Mouse (Mus musculus): ENCODE results near the gene Ascl5. TPM values are rescaled to one million over a fixed set of nuclear protein-coding genes. Genes with fewer than 3 reads are reported as not detected.

Gene Ascl5
- polyA plus RNA-seq, 1 experiment from 2014 or later = not detected

DNA sequence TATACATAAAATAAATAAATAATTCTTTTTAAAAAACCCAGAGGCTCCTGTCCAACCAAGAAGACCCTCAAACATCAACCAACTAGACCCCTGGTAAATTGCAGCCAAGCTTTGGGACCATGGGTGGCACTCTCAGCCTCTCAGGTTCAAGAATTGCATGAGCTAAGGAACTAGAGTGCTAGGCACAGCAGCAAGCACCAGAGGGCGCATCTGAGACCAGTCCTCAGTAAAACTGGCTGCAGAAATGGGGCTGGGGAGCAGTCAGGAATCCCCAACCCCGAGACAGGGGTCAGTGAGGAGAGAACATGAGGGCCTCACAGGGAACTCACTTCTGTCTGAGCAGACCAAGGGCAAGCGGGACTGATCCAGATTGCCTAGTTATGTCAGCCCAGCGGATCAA lies 4.8 kb upstream of the Ascl5 start:
- ATAC-seq = no peak
- Histone ChIP-seq H3K4me2 (ENCODE audit: low read length) (no peak overlapping the region), H3K4me3 (ENCODE audit: low read depth, low read length) (no peak overlapping the region), H3K36me3 (ENCODE audit: control insufficient read depth, insufficient read depth, low read length) (no peaks in the 10 kb centered on the region), H3K4me1 (ENCODE audit: control insufficient read depth, insufficient read depth, low read length) (peaks cover 7% of the 10 kb centered on the region), H3K27me3 (ENCODE audit: control insufficient read depth, insufficient read depth, low read depth, low read length) (peaks cover 11% of the 10 kb centered on the region), H3K9ac (ENCODE audit: low read depth, low read length) (no peak overlapping the region), H3K27ac (ENCODE audit: low read length) (no peak overlapping the region), H3K9me3 (replicated peaks; ENCODE audit: control insufficient read depth, low read length, poor library complexity, severe bottlenecking) (no peaks in the 10 kb centered on the region)
- 9% methylated on average over 4 of the region's 4 CpGs for WGBS

DNA sequence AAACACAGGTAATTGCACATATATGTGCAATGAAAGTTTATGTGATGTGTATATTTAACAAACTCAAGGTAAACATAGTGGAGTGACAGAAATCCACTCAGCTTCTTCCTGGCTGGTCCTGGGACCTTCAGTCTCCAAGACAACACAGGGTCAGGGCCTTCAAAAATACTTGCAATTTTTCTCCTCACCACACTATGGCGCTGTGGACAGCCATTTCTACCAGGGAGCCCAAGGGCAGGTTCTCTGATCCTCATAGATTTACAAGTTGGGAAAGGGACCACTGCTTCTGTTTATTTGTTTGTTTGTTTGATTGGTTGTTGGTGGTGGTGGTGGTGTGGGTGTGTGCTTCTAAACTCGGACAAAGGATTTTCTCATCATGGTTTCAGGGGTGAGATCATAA lies 3.2 kb upstream of the Ascl5 start:
- Histone ChIP-seq H3K4me1 (ENCODE audit: control insufficient read depth, insufficient read depth, low read length) (peaks cover 5% of the 10 kb centered on the region; the same call in 1 of the 2 replicates), H3K4me2 (ENCODE audit: low read length) (no peak overlapping the region), H3K9ac (ENCODE audit: low read depth, low read length) (no peak overlapping the region), H3K9me3 (replicated peaks; ENCODE audit: control insufficient read depth, low read length, poor library complexity, severe bottlenecking) (no peaks in the 10 kb centered on the region), H3K27me3 (ENCODE audit: control insufficient read depth, insufficient read depth, low read depth, low read length) (peaks cover 11% of the 10 kb centered on the region), H3K4me3 (ENCODE audit: low read depth, low read length) (no peak overlapping the region), H3K36me3 (ENCODE audit: control insufficient read depth, insufficient read depth, low read length) (no peaks in the 10 kb centered on the region), H3K27ac (ENCODE audit: low read length) (no peak overlapping the region)
- WGBS = 5% methylated on average over 2 of the region's 2 CpGs
- ATAC-seq = no peak

DNA sequence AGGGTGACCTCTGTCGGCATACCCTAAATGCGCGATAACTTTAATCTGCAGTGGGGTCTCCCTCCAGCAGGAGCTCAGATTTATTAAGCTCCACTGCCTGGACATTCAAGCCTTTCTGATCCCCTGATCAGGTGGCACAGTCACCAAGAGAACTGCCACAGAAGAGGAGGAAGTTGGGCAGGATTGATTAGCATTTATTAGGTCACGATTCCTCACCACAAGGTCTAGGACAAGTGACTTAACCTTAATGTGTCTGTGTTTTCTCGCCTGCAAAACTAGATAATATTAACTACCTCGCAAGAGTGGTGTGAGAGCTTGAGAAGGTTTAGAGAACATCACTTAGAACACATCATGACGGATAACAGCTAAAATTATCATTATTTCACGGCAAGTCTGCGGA lies 2.7 kb upstream of the Ascl5 start:
- Histone ChIP-seq H3K9ac (ENCODE audit: low read depth, low read length) (no peak overlapping the region), H3K4me1 (ENCODE audit: control insufficient read depth, insufficient read depth, low read length) (peaks cover 5% of the 10 kb centered on the region; the same call in 1 of the 2 replicates), H3K4me3 (ENCODE audit: low read depth, low read length) (no peak overlapping the region), H3K36me3 (ENCODE audit: control insufficient read depth, insufficient read depth, low read length) (no peaks in the 10 kb centered on the region), H3K9me3 (replicated peaks; ENCODE audit: control insufficient read depth, low read length, poor library complexity, severe bottlenecking) (no peaks in the 10 kb centered on the region), H3K27me3 (ENCODE audit: control insufficient read depth, insufficient read depth, low read depth, low read length) (peaks cover 13% of the 10 kb centered on the region), H3K4me2 (ENCODE audit: low read length) (no peak overlapping the region), H3K27ac (ENCODE audit: low read length) (no peak overlapping the region)
- 75% methylated on average over 9 of the region's 9 CpGs for WGBS
- ATAC-seq = no peak

DNA sequence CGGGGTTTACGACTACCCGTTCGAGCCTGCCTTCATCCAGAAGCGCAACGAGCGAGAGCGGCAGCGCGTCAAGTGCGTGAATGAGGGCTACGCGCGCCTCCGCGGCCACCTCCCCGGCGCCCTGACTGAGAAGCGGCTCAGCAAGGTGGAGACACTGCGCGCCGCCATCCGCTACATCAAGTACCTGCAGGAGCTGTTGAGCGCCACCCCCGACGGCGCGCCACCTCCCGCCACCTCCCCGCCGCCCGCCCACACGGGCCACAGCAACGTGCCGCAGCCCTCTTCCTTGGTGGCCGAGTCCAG lies 360 bp downstream of the Ascl5 start:
- ATAC-seq = peak; percentile 63
- H3K27ac ChIP-seq (ENCODE audit: low read length) = no peak overlapping the region
- H3K4me1 ChIP-seq (ENCODE audit: control insufficient read depth, insufficient read depth, low read length) = peaks cover 8% of the 10 kb centered on the region
- peaks cover 13% of the 10 kb centered on the region for H3K27me3 ChIP-seq (ENCODE audit: control insufficient read depth, insufficient read depth, low read depth, low read length)
- H3K36me3 ChIP-seq (ENCODE audit: control insufficient read depth, insufficient read depth, low read length) = no peaks in the 10 kb centered on the region
- H3K9ac ChIP-seq (ENCODE audit: low read depth, low read length) = peak overlapping the region; percentile 59; the same call in 1 of the 2 replicates
- no peaks in the 10 kb centered on the region for H3K9me3 ChIP-seq (replicated peaks; ENCODE audit: control insufficient read depth, low read length, poor library complexity, severe bottlenecking)
- H3K4me3 ChIP-seq (ENCODE audit: low read depth, low read length) = peak overlapping the region; percentile 40
- H3K4me2 ChIP-seq (ENCODE audit: low read length) = peak overlapping the region; percentile 65
- under 1% methylated on average over 36 of the region's 36 CpGs for WGBS

DNA sequence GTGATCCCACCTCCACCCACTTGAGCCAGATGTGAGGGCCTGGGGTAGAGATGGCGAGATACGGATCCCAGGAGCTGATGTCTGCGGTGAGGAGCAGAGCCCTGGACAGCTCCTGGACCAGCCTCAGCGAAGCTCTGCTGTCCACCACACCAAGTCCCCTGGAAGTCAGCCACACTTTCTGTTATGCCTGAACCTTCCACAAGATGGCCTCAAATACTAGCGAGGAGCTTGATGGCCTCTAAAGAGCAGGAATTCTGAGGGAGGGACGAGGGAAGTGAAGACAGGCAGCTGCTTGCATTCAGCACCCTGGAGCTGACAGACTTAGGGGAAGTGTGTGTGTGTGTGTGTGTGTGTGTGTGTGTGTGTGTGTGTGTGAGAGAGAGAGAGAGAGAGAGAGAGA lies 861 bp downstream of the Ascl5 start:
- peaks cover 13% of the 10 kb centered on the region for H3K27me3 ChIP-seq (ENCODE audit: control insufficient read depth, insufficient read depth, low read depth, low read length)
- H3K9me3 ChIP-seq (replicated peaks; ENCODE audit: control insufficient read depth, low read length, poor library complexity, severe bottlenecking) = no peaks in the 10 kb centered on the region
- ATAC-seq = peak; percentile 70
- peaks cover 13% of the 10 kb centered on the region for H3K4me1 ChIP-seq (ENCODE audit: control insufficient read depth, insufficient read depth, low read length)
- H3K36me3 ChIP-seq (ENCODE audit: control insufficient read depth, insufficient read depth, low read length) = no peaks in the 10 kb centered on the region
- H3K4me3 ChIP-seq (ENCODE audit: low read depth, low read length) = peak overlapping the region; percentile 40
- 0% methylated on average over 6 of the region's 6 CpGs for WGBS
- no peak overlapping the region for H3K27ac ChIP-seq (ENCODE audit: low read length)
- peak overlapping the region; percentile 65 for H3K4me2 ChIP-seq (ENCODE audit: low read length)
- peak overlapping the region; percentile 59; the same call in 1 of the 2 replicates for H3K9ac ChIP-seq (ENCODE audit: low read depth, low read length)

DNA sequence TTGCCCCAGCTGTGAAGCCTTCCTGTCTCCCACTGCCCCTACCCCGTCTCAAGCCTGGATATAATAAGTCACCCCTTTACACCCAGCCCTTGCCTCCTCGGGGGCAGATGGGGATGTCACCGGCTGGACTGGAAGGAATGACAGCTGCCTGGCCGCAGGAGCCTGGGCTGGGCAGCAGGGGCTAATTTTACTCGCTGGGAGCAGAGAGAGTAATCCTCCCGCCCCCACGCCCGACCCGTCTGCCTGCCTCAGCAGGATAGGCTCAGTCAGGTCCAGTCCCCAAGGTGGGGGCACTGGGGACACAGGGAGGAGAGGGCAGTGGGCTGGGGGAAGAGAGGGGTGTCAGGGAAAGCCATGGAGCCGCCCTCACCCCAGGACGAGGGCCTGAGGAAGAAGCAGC lies 1.9 kb downstream of the Ascl5 start, which contains the start of gene Cacna1s:
TSS of gene Cacna1s (plus strand) at position 204 of the 400 bp plus-strand sequence.
- H3K4me1 ChIP-seq (ENCODE audit: control insufficient read depth, insufficient read depth, low read length) = peaks cover 13% of the 10 kb centered on the region
- no peaks in the 10 kb centered on the region for H3K36me3 ChIP-seq (ENCODE audit: control insufficient read depth, insufficient read depth, low read length)
- no peak within 1 kb of the TSS for H3K4me3 ChIP-seq (ENCODE audit: low read depth, low read length)
- ATAC-seq = no peak
- no peak within 1 kb of the TSS for H3K9ac ChIP-seq (ENCODE audit: low read depth, low read length)
- H3K4me2 ChIP-seq (ENCODE audit: low read length) = no peak within 1 kb of the TSS
- H3K27me3 ChIP-seq (ENCODE audit: control insufficient read depth, insufficient read depth, low read depth, low read length) = peaks cover 13% of the 10 kb centered on the region
- H3K27ac ChIP-seq (ENCODE audit: low read length) = no peak within 1 kb of the TSS
- WGBS = 35% methylated on average over 11 of the region's 11 CpGs
- H3K9me3 ChIP-seq (replicated peaks; ENCODE audit: control insufficient read depth, low read length, poor library complexity, severe bottlenecking) = no peaks in the 10 kb centered on the region

DNA sequence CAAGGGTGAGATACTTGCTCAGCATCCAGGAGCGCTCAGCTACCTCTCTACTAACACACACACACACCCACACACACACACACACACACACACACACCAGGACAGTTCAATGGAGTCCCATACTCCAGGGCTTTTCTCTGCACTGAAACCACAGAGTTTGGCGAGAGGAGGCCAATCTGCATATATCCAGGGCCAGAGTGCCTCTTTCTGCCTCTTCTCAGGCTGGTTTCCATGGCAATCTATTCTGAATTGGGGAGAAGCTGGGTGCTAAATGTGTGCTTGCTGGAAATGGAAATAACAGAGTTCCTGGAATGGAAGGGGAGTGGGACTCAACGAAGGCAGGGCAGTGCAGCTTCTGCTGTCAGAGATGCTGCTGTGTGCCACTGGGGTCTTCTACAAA lies 5.2 kb downstream of the Ascl5 start:
- Histone ChIP-seq H3K36me3 (ENCODE audit: control insufficient read depth, insufficient read depth, low read length) (no peaks in the 10 kb centered on the region), H3K9ac (ENCODE audit: low read depth, low read length) (no peak overlapping the region), H3K9me3 (replicated peaks; ENCODE audit: control insufficient read depth, low read length, poor library complexity, severe bottlenecking) (no peaks in the 10 kb centered on the region), H3K4me1 (ENCODE audit: control insufficient read depth, insufficient read depth, low read length) (peaks cover 13% of the 10 kb centered on the region), H3K27me3 (ENCODE audit: control insufficient read depth, insufficient read depth, low read depth, low read length) (peaks cover 2% of the 10 kb centered on the region; the same call in 1 of the 2 replicates), H3K4me2 (ENCODE audit: low read length) (no peak overlapping the region), H3K27ac (ENCODE audit: low read length) (peak overlapping the region; percentile 57), H3K4me3 (ENCODE audit: low read depth, low read length) (no peak overlapping the region)
- ATAC-seq = peak; percentile 27; the same call in 1 of the 2 replicates
- 24% methylated on average over 3 of the region's 3 CpGs for WGBS

DNA sequence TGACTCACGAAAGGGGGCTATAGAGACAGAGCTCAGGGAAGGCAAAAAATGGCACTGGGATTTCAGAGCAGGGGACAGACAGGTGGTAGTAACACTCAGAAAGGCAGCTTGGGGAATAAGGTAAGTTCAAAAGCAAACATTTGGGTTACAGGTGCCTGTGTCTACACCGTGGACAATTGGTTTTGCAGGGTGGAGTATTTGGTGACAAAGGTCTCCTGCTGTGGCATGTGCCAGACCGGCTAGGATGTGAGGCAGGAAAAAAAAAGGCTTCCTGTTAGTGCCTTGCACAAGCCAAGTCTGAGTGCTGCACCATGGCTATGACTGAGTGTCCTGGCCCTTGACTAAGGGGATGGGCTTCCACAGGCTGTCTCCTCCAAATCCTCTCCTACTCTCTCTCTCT lies 8.0 kb downstream of the Ascl5 start:
- Histone ChIP-seq H3K9ac (ENCODE audit: low read depth, low read length) (no peak overlapping the region), H3K4me2 (ENCODE audit: low read length) (no peak overlapping the region), H3K36me3 (ENCODE audit: control insufficient read depth, insufficient read depth, low read length) (no peaks in the 10 kb centered on the region), H3K4me1 (ENCODE audit: control insufficient read depth, insufficient read depth, low read length) (peaks cover 8% of the 10 kb centered on the region), H3K4me3 (ENCODE audit: low read depth, low read length) (no peak overlapping the region), H3K9me3 (replicated peaks; ENCODE audit: control insufficient read depth, low read length, poor library complexity, severe bottlenecking) (no peaks in the 10 kb centered on the region), H3K27ac (ENCODE audit: low read length) (no peak overlapping the region), H3K27me3 (ENCODE audit: control insufficient read depth, insufficient read depth, low read depth, low read length) (no peaks in the 10 kb centered on the region)
- WGBS = 48% methylated on average over 3 of the region's 3 CpGs
- no peak for ATAC-seq

DNA sequence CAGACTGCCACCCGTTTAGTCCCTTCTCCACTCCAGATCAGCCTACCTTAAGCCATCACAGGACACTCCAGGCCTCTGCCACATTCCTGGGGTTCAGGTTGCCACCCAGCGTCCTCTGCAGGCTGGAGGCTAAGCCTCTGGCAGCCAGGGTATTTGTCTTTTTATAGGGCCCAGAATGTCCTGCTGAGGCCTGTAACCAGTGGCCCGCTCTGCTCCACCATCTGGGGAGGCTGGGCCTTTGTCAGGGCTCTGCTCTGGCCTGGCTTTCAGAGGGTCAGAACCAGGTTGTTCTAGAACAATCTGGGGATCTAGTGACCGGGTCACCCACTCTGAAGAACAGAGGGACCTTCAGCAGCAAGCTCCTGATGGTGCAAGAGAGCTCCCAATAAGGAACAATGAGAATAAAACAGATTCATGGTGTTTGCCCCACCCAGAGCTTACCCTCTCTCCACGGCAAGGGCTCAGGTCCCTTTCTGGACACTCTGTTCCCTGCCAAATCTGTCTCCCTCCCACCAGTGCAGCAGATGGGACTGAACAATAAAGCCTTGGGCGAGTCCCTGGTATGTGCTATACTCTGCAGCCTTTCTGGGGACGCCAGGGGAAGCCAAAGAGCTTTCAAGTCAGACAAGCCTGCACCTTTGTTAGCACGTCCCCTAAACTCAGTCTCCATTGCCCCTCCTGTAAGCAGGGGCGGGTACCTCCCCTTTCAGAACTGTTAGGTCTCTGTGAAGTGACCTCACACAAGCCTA lies 10.6 kb downstream of the Ascl5 start:
- Histone ChIP-seq H3K4me3 (ENCODE audit: low read depth, low read length) (no peak overlapping the region), H3K4me2 (ENCODE audit: low read length) (no peak overlapping the region), H3K27ac (ENCODE audit: low read length) (no peak overlapping the region), H3K9ac (ENCODE audit: low read depth, low read length) (no peak overlapping the region), H3K36me3 (ENCODE audit: control insufficient read depth, insufficient read depth, low read length) (no peaks in the 10 kb centered on the region), H3K4me1 (ENCODE audit: control insufficient read depth, insufficient read depth, low read length) (peaks cover 2% of the 10 kb centered on the region; the same call in 1 of the 2 replicates), H3K9me3 (replicated peaks; ENCODE audit: control insufficient read depth, low read length, poor library complexity, severe bottlenecking) (no peaks in the 10 kb centered on the region), H3K27me3 (ENCODE audit: control insufficient read depth, insufficient read depth, low read depth, low read length) (no peaks in the 10 kb centered on the region)
- 50% methylated on average over 9 of the region's 9 CpGs for WGBS
- peak; percentile 19; the same call in 1 of the 2 replicates for ATAC-seq

Measured in midbrain, embryonic 16.5 days (tissue).